Comparison of ENCODE assay signal across 8 mouse cellular contexts in genomic region chr2:143914760-143915599, GRCm38 (mm10). TPM values are rescaled to one million over a fixed set of nuclear protein-coding genes. Genes with fewer than 3 reads are reported as not detected.
A peak's percentile ranks its signal among the peaks of the same experiment; 100 is the strongest.
DNase-seq lines count a peak whose midpoint lies in the region; ATAC-seq and TF ChIP-seq lines count a peak whose summit lies in the region.

TSS of gene Dstn (plus strand) at chr2:143915320.

- H3K9me3 ChIP-seq in embryonic facial prominence, embryonic 14.5 days (ENCODE audit: control insufficient read depth, low read length), result no peaks in the 10 kb centered on the region
- no peaks in the 10 kb centered on the region for H3K9me3 ChIP-seq in limb, embryonic 14.5 days (ENCODE audit: control insufficient read depth, low read length)
- no peaks in the 10 kb centered on the region for H3K9me3 ChIP-seq in midbrain, postnatal 0 days (ENCODE audit: low read length)

- peak; percentile 76; the same call in 1 of the 2 replicates for TF ChIP-seq POLR2A in limb, embryonic 14.5 days (IDR thresholded peaks at IDR 0.05; ENCODE audit: borderline replicate concordance, extremely low read depth, insufficient read depth, insufficient read length)

- DNase-seq in 3T3-L1 (ENCODE audit: low read depth, low spot score), result peak; percentile 97
- DNase-seq in adrenal gland, postnatal 4 days (ENCODE audit: low spot score in 2 of 2), result peak; percentile 94 to 96
- peak; percentile 97 for DNase-seq in embryonic facial prominence, embryonic 14.5 days (ENCODE audit: low spot score)
- DNase-seq in heart, adult 8-10 months (ENCODE audit: low spot score), result peak; percentile 97
- peak; percentile 99 for DNase-seq in kidney, adult 9 months
- peak; percentile 96 for DNase-seq in limb, embryonic 14.5 days (ENCODE audit: low spot score)
- DNase-seq in midbrain, postnatal 0 days (ENCODE audit: low spot score), result peak; percentile 96
- peak; percentile 92 to 94 for DNase-seq in spleen, postnatal 14 days (ENCODE audit: low spot score in 2 of 2)

- ATAC-seq in embryonic facial prominence, embryonic 14.5 days (ENCODE audit: low read depth), result peak; percentile 98
- peak; percentile 95 for ATAC-seq in limb, embryonic 14.5 days (ENCODE audit: low FRiP score, low read depth)
- peak; percentile 97 for ATAC-seq in midbrain, postnatal 0 days (ENCODE audit: low FRiP score)

- no peak for TF ChIP-seq CTCF in midbrain, postnatal 0 days (IDR thresholded peaks at IDR 0.05)

- peaks cover 18% of the 10 kb centered on the region for H3K4me1 ChIP-seq in embryonic facial prominence, embryonic 14.5 days (ENCODE audit: control insufficient read depth, insufficient read depth, low read length)
- H3K4me1 ChIP-seq in limb, embryonic 14.5 days (ENCODE audit: control insufficient read depth, insufficient read depth, low read length), result peaks cover 27% of the 10 kb centered on the region
- H3K4me1 ChIP-seq in midbrain, postnatal 0 days (ENCODE audit: insufficient read depth, low read length), result peaks cover 15% of the 10 kb centered on the region

- under 1% methylated on average over 58 of the region's 71 CpGs for WGBS in embryonic facial prominence, embryonic 14.5 days
- 1% methylated on average over 64 of the region's 71 CpGs for WGBS in limb, embryonic 14.5 days
- under 1% methylated on average over 62 of the region's 71 CpGs for WGBS in midbrain, postnatal 0 days

- no peaks in the 10 kb centered on the region for H3K27me3 ChIP-seq in embryonic facial prominence, embryonic 14.5 days (replicated peaks; ENCODE audit: control insufficient read depth, insufficient read depth, low read length)
- H3K27me3 ChIP-seq in limb, embryonic 14.5 days (ENCODE audit: control insufficient read depth, insufficient read depth, low read length), result no peaks in the 10 kb centered on the region
- H3K27me3 ChIP-seq in midbrain, postnatal 0 days (ENCODE audit: insufficient read depth, low read length), result no peaks in the 10 kb centered on the region

- peak within 1 kb of the TSS; percentile 98 for H3K27ac ChIP-seq in embryonic facial prominence, embryonic 14.5 days (replicated peaks; ENCODE audit: low read depth, low read length)
- H3K27ac ChIP-seq in limb, embryonic 14.5 days (replicated peaks; ENCODE audit: low read depth, low read length), result peak within 1 kb of the TSS; percentile 91
- H3K27ac ChIP-seq in midbrain, postnatal 0 days (ENCODE audit: low read depth, low read length), result peak within 1 kb of the TSS; percentile 94

- H3K4me3 ChIP-seq in embryonic facial prominence, embryonic 14.5 days (ENCODE audit: low read depth, low read length), result peak within 1 kb of the TSS; percentile 81
- peak within 1 kb of the TSS; percentile 67 for H3K4me3 ChIP-seq in limb, embryonic 14.5 days (replicated peaks; ENCODE audit: low read length)
- H3K4me3 ChIP-seq in midbrain, postnatal 0 days (ENCODE audit: low read depth, low read length), result peak within 1 kb of the TSS; percentile 89

- H3K9ac ChIP-seq in embryonic facial prominence, embryonic 14.5 days (ENCODE audit: low read depth, low read length), result peak within 1 kb of the TSS; percentile 87
- H3K9ac ChIP-seq in limb, embryonic 14.5 days (ENCODE audit: low read depth, low read length, severe bottlenecking), result peak within 1 kb of the TSS; percentile 80
- H3K9ac ChIP-seq in midbrain, postnatal 0 days (replicated peaks; ENCODE audit: low read length, poor library complexity, severe bottlenecking), result peak within 1 kb of the TSS; percentile 94

- H3K36me3 ChIP-seq in embryonic facial prominence, embryonic 14.5 days (ENCODE audit: control insufficient read depth, insufficient read depth, low read length), result no peaks in the 10 kb centered on the region
- no peaks in the 10 kb centered on the region for H3K36me3 ChIP-seq in limb, embryonic 14.5 days (ENCODE audit: control insufficient read depth, insufficient read depth, low read length)
- H3K36me3 ChIP-seq in midbrain, postnatal 0 days (ENCODE audit: insufficient read depth, low read length), result no peaks in the 10 kb centered on the region

- H3K4me2 ChIP-seq in embryonic facial prominence, embryonic 14.5 days (ENCODE audit: low read depth, low read length), result peak within 1 kb of the TSS; percentile 59
- peak within 1 kb of the TSS; percentile 78 for H3K4me2 ChIP-seq in limb, embryonic 14.5 days (replicated peaks; ENCODE audit: low read depth, low read length, severe bottlenecking)
- H3K4me2 ChIP-seq in midbrain, postnatal 0 days (ENCODE audit: low read depth, low read length, poor library complexity, severe bottlenecking), result peak within 1 kb of the TSS; percentile 78

RNA-seq across cellular contexts. Expression of gene Dstn, which starts in this region (rescaled TPM):
- total RNA-seq in adrenal gland, postnatal 4 days (2021), result 100 to 1,000 TPM; 227 to 242 TPM
- 389 and 391 TPM in 2 replicates for polyA plus RNA-seq in embryonic facial prominence, embryonic 14.5 days (2014; fragmentation: Nextera tagmentation; extraction: Ambion mirVana)
- 100 to 1,000 TPM; 129 to 151 (median 143) TPM for total RNA-seq in heart, adult 8-10 months (2022)
- polyA plus RNA-seq in limb, embryonic 14.5 days (2012; rRNA removed), result 88.1 and 111 TPM in 2 replicates
- 420 and 437 TPM in 2 replicates for polyA plus RNA-seq in limb, embryonic 14.5 days (2014; fragmentation: Nextera tagmentation; extraction: Ambion mirVana)
- total RNA-seq in midbrain, postnatal 0 days (2014; rRNA removed), result 244 and 284 TPM in 2 replicates
- 409 and 413 TPM in 2 replicates for polyA plus RNA-seq in midbrain, postnatal 0 days (2015; fragmentation: Nextera tagmentation; extraction: Ambion mirVana)

Comparison
In these comparisons a context has a peak if more than half of its experiments do, and no peak if none do; other contexts are left out.
1. Peak in every context shown above with its lines: DNase-seq, ATAC-seq, H3K4me3 ChIP-seq and H3K27ac ChIP-seq.